Mouse (Mus musculus) testis, adult 2 months (tissue): ENCODE results near the gene Pik3c2a. TPM values are rescaled to one million over a fixed set of nuclear protein-coding genes. Genes with fewer than 3 reads are reported as not detected.

Source experiments
- H3K27ac ChIP-seq: fragments of 200-500 bp; 2 replicates; pipeline ENCODE4 v1.5.1; 2012; ENCODE audit warnings: low read depth, low read length; ENCODE audit not compliant: control insufficient read depth, insufficient read depth
- H3K27me3 ChIP-seq: fragments of 200-500 bp; 2 replicates; pipeline ENCODE4 v1.6.1; 2012; ENCODE audit warnings: mild to moderate bottlenecking, low read length, moderate library complexity; ENCODE audit not compliant: control insufficient read depth, insufficient read depth
- H3K36me3 ChIP-seq: fragments of 200-500 bp; 2 replicates; pipeline ENCODE4 v1.6.1; 2012; ENCODE audit warnings: mild to moderate bottlenecking, low read length; ENCODE audit not compliant: control insufficient read depth, insufficient read depth
- H3K4me1 ChIP-seq: fragments of 200-500 bp; 2 replicates; pipeline ENCODE4 v1.6.1; 2012; ENCODE audit warnings: low read length; ENCODE audit not compliant: control insufficient read depth, insufficient read depth
- H3K4me3 ChIP-seq: fragments of 200-500 bp; 2 replicates; pipeline ENCODE4 v1.5.1; 2012; ENCODE audit warnings: low read depth, mild to moderate bottlenecking, low read length, moderate library complexity, mixed read lengths; ENCODE audit not compliant: control insufficient read depth
- CTCF ChIP-seq: fragments of 200-500 bp; IDR thresholded peaks from 2 replicates; pipeline ENCODE4 v1.5.1; 2012; ENCODE audit warnings: low read depth, mild to moderate bottlenecking, inconsistent platforms, low read length, moderate library complexity; ENCODE audit not compliant: control insufficient read depth, insufficient read depth, insufficient replicate concordance
- POLR2A ChIP-seq: fragments of 200-500 bp; IDR thresholded peaks from 2 replicates; pipeline ENCODE4 v1.6.1; 2012; ENCODE audit warnings: low read depth, mild to moderate bottlenecking, inconsistent platforms, low read length, moderate library complexity; ENCODE audit not compliant: control insufficient read depth
- polyA plus RNA-seq: library from polyadenylated mRNA; depleted of rRNA; stranded (reverse); fragments of >200 nt; gene quantifications from 2 replicates; pipeline ENCODE4 v1.2.3, GENCODE M21; 2012

The Pik3c2a gene
- polyA plus RNA-seq, 1 experiment, result 5.6 TPM

- no peak for TF ChIP-seq POLR2A
- no peak for TF ChIP-seq CTCF
- H3K4me3 ChIP-seq, result peak overlapping the region; percentile 98
- H3K36me3 ChIP-seq, result no peaks in the 10 kb centered on the region
- H3K4me1 ChIP-seq, result peaks cover 6% of the 10 kb centered on the region
- no peaks in the 10 kb centered on the region for H3K27me3 ChIP-seq
- H3K27ac ChIP-seq, result peak overlapping the region; percentile 82
Measured at GRCm38 (mm10) chr7:116443697-116444325, 562 bp upstream of the Pik3c2a start.

- Histone ChIP-seq H3K27ac (no peak overlapping the region), H3K4me1 (peaks cover 6% of the 10 kb centered on the region), H3K4me3 (peak overlapping the region; percentile 7; the same call in 1 of the 2 replicates), H3K36me3 (no peaks in the 10 kb centered on the region), H3K27me3 (no peaks in the 10 kb centered on the region)
- TF ChIP-seq POLR2A, result no peak
Measured at GRCm38 (mm10) chr7:116442226-116442625, 1.0 kb downstream of the Pik3c2a start.

GRCm38 (mm10) chr7:116441346-116441745, 1.9 kb downstream of the Pik3c2a start:
- H3K4me3 ChIP-seq, result no peak overlapping the region
- TF ChIP-seq CTCF (no peak), POLR2A (no peak)
- no peak overlapping the region for H3K27ac ChIP-seq

GRCm38 (mm10) chr7:116431661-116432060, 11.6 kb downstream of the Pik3c2a start:
- Histone ChIP-seq H3K4me3 (no peak overlapping the region), H3K27me3 (no peaks in the 10 kb centered on the region), H3K4me1 (no peaks in the 10 kb centered on the region), H3K27ac (no peak overlapping the region), H3K36me3 (no peaks in the 10 kb centered on the region)
- no peak for TF ChIP-seq CTCF
- TF ChIP-seq POLR2A, result no peak

More at GRCm38 (mm10) chr7:116441346-116441745, 1.9 kb downstream of the Pik3c2a start:
- H3K4me1 ChIP-seq, result peaks cover 6% of the 10 kb centered on the region
- H3K36me3 ChIP-seq, result no peaks in the 10 kb centered on the region
- H3K27me3 ChIP-seq, result no peaks in the 10 kb centered on the region

- Histone ChIP-seq H3K4me3 (no peak overlapping the region), H3K36me3 (no peaks in the 10 kb centered on the region), H3K4me1 (no peaks in the 10 kb centered on the region), H3K27ac (no peak overlapping the region), H3K27me3 (no peaks in the 10 kb centered on the region)
- TF ChIP-seq POLR2A, result no peak
Measured at GRCm38 (mm10) chr7:116430926-116431325, 12.3 kb downstream of the Pik3c2a start.

- Histone ChIP-seq H3K27ac (no peak overlapping the region), H3K4me1 (no peaks in the 10 kb centered on the region), H3K36me3 (no peaks in the 10 kb centered on the region), H3K27me3 (no peaks in the 10 kb centered on the region), H3K4me3 (no peak overlapping the region)
- no peak for TF ChIP-seq CTCF
- TF ChIP-seq POLR2A, result no peak
Measured at GRCm38 (mm10) chr7:116427206-116427605, 16.0 kb downstream of the Pik3c2a start.

- TF ChIP-seq POLR2A, result no peak
- no peak for TF ChIP-seq CTCF
- no peak overlapping the region for H3K4me3 ChIP-seq
- H3K36me3 ChIP-seq, result no peaks in the 10 kb centered on the region
- H3K4me1 ChIP-seq, result no peaks in the 10 kb centered on the region
- no peak overlapping the region for H3K27ac ChIP-seq
- H3K27me3 ChIP-seq, result no peaks in the 10 kb centered on the region
Measured at GRCm38 (mm10) chr7:116425771-116426170, 17.5 kb downstream of the Pik3c2a start.

- no peak for TF ChIP-seq CTCF
- TF ChIP-seq POLR2A, result no peak
- Histone ChIP-seq H3K27ac (no peak overlapping the region), H3K4me3 (no peak overlapping the region), H3K27me3 (no peaks in the 10 kb centered on the region), H3K4me1 (no peaks in the 10 kb centered on the region), H3K36me3 (peaks cover 3% of the 10 kb centered on the region; the same call in 1 of the 2 replicates)
Measured at GRCm38 (mm10) chr7:116421081-116421480, 22.2 kb downstream of the Pik3c2a start.
